Mouse (Mus musculus) myocyte (in vitro differentiated cells): Measurements from ENCODE around the gene Otud3.

Experiments used
- CEBPB ChIP-seq: IDR thresholded peaks from 2 replicates; pipeline ENCODE4 v1.6.1; 2011; ENCODE audit warnings: mild to moderate bottlenecking, moderate library complexity; ENCODE audit not compliant: poor library complexity, insufficient read depth, severe bottlenecking
- E2F4 ChIP-seq: IDR thresholded peaks from one replicate; pipeline ENCODE4 v1.6.1; 2011; ENCODE audit warnings: mild to moderate bottlenecking, control low read depth, moderate library complexity; ENCODE audit not compliant: insufficient read depth
- MAX ChIP-seq: IDR thresholded peaks from one replicate; pipeline ENCODE4 v1.6.1; 2011; ENCODE audit warnings: low read depth, mild to moderate bottlenecking, control low read depth
- POLR2A ChIP-seq: IDR thresholded peaks from one replicate; pipeline ENCODE4 v1.6.1; 2011; ENCODE audit warnings: low read depth, mild to moderate bottlenecking, control low read depth, moderate library complexity; ENCODE audit not compliant: insufficient read length
- POLR2AphosphoS2 ChIP-seq: IDR thresholded peaks from one replicate; pipeline ENCODE4 v1.6.1; 2011; ENCODE audit warnings: low read depth, control low read depth; ENCODE audit not compliant: insufficient read length
- REST ChIP-seq: IDR thresholded peaks from one replicate; pipeline ENCODE4 v1.6.1; 2011; ENCODE audit warnings: mild to moderate bottlenecking, control low read depth, moderate library complexity; ENCODE audit not compliant: insufficient read depth, insufficient read length
- USF1 ChIP-seq: IDR thresholded peaks from one replicate; pipeline ENCODE4 v1.6.1; 2011; ENCODE audit warnings: low read depth, mild to moderate bottlenecking, control low read depth, moderate library complexity

GRCm38 (mm10) chr4:138934456-138935145 lies 20.9 kb upstream of the Otud3 start:
- no peak for TF ChIP-seq POLR2A
- no peak for TF ChIP-seq MAX
- TF ChIP-seq REST, result no peak
- TF ChIP-seq CEBPB, result no peak
- TF ChIP-seq E2F4, result no peak
- no peak for TF ChIP-seq POLR2AphosphoS2
- no peak for TF ChIP-seq USF1
